Mouse (Mus musculus): ENCODE measurements at regions not wholly inside any gene's neighbourhood (a gene's known extent, or its start where the extent isn't known, plus 50 kb on each side); places are given as distances from the start of the nearest gene placed in this dataset.

- Histone ChIP-seq H3K36me3 (ENCODE audit: control insufficient read depth, insufficient read depth, low read length) (no peaks in the 10 kb centered on the region), H3K27ac (replicated peaks; ENCODE audit: low read depth, low read length) (no peak overlapping the region), H3K4me3 (ENCODE audit: low read depth, low read length) (no peak overlapping the region), H3K4me1 (ENCODE audit: control insufficient read depth, insufficient read depth, low read length) (no peaks in the 10 kb centered on the region), H3K27me3 (ENCODE audit: control insufficient read depth, insufficient read depth, low read length) (no peaks in the 10 kb centered on the region), H3K4me2 (ENCODE audit: low read depth, severe bottlenecking) (no peak overlapping the region), H3K9ac (ENCODE audit: low read length) (no peak overlapping the region), H3K9me3 (ENCODE audit: control insufficient read depth, low read length) (no peaks in the 10 kb centered on the region)
- ATAC-seq (ENCODE audit: insufficient number of reproducible peaks, low FRiP score, low TSS enrichment, low read depth) (no peak), DNase-seq (ENCODE audit: low spot score) (no peak)
- 84% methylated on average over 8 of the region's 8 CpGs for WGBS
Measured at GRCm38 (mm10) chr14:96990542-96991162, 471.8 kb upstream of the Klhl1 start.

GRCm38 (mm10) chr14:96963074-96963447 lies 444.2 kb upstream of the Klhl1 start:
- Histone ChIP-seq H3K27ac (replicated peaks; ENCODE audit: low read depth, low read length) (no peak overlapping the region), H3K36me3 (ENCODE audit: control insufficient read depth, insufficient read depth, low read length) (no peaks in the 10 kb centered on the region), H3K27me3 (ENCODE audit: control insufficient read depth, insufficient read depth, low read length) (no peaks in the 10 kb centered on the region), H3K9ac (ENCODE audit: low read length) (no peak overlapping the region), H3K4me3 (ENCODE audit: low read depth, low read length) (no peak overlapping the region), H3K4me1 (ENCODE audit: control insufficient read depth, insufficient read depth, low read length) (no peaks in the 10 kb centered on the region), H3K4me2 (ENCODE audit: low read depth, severe bottlenecking) (no peak overlapping the region), H3K9me3 (ENCODE audit: control insufficient read depth, low read length) (no peaks in the 10 kb centered on the region)
- DNase-seq (ENCODE audit: low spot score) (no peak), ATAC-seq (ENCODE audit: insufficient number of reproducible peaks, low FRiP score, low TSS enrichment, low read depth) (no peak)
- WGBS, result 85% methylated on average over 5 of the region's 5 CpGs

- H3K4me1 ChIP-seq (ENCODE audit: control insufficient read depth, insufficient read depth, low read length), result no peaks in the 10 kb centered on the region
- 47% methylated on average over 8 of the region's 8 CpGs for WGBS
- no peak overlapping the region for H3K9ac ChIP-seq (ENCODE audit: low read length)
- H3K27me3 ChIP-seq (ENCODE audit: control insufficient read depth, insufficient read depth, low read length), result no peaks in the 10 kb centered on the region
- H3K9me3 ChIP-seq (ENCODE audit: control insufficient read depth, low read length), result no peaks in the 10 kb centered on the region
- no peak overlapping the region; the same call in 1 of the 2 replicates for H3K4me2 ChIP-seq (ENCODE audit: low read depth, severe bottlenecking)
- peak; percentile 24 for DNase-seq (ENCODE audit: low spot score)
- ATAC-seq (ENCODE audit: insufficient number of reproducible peaks, low FRiP score, low TSS enrichment, low read depth), result no peak
- H3K27ac ChIP-seq (replicated peaks; ENCODE audit: low read depth, low read length), result no peak overlapping the region
- no peaks in the 10 kb centered on the region for H3K36me3 ChIP-seq (ENCODE audit: control insufficient read depth, insufficient read depth, low read length)
- no peak overlapping the region for H3K4me3 ChIP-seq (ENCODE audit: low read depth, low read length)
Measured at GRCm38 (mm10) chr14:96962426-96963073, 443.6 kb upstream of the Klhl1 start.

- DNase-seq (ENCODE audit: low spot score) (no peak), ATAC-seq (ENCODE audit: insufficient number of reproducible peaks, low FRiP score, low TSS enrichment, low read depth) (no peak)
- H3K4me3 ChIP-seq (ENCODE audit: low read depth, low read length), result no peak overlapping the region
- no peak overlapping the region for H3K4me2 ChIP-seq (ENCODE audit: low read depth, severe bottlenecking)
- H3K27ac ChIP-seq (replicated peaks; ENCODE audit: low read depth, low read length), result no peak overlapping the region
- no peaks in the 10 kb centered on the region for H3K9me3 ChIP-seq (ENCODE audit: control insufficient read depth, low read length)
- WGBS, result 87% methylated on average over 4 of the region's 4 CpGs
- no peak overlapping the region for H3K9ac ChIP-seq (ENCODE audit: low read length)
- no peaks in the 10 kb centered on the region for H3K4me1 ChIP-seq (ENCODE audit: control insufficient read depth, insufficient read depth, low read length)
- H3K36me3 ChIP-seq (ENCODE audit: control insufficient read depth, insufficient read depth, low read length), result no peaks in the 10 kb centered on the region
- no peaks in the 10 kb centered on the region for H3K27me3 ChIP-seq (ENCODE audit: control insufficient read depth, insufficient read depth, low read length)
Measured at GRCm38 (mm10) chr14:96956115-96956514, 437.2 kb upstream of the Klhl1 start.

GRCm38 (mm10) chr14:96954462-96954861 lies 435.6 kb upstream of the Klhl1 start:
- H3K9me3 ChIP-seq (ENCODE audit: control insufficient read depth, low read length), result no peaks in the 10 kb centered on the region
- H3K4me1 ChIP-seq (ENCODE audit: control insufficient read depth, insufficient read depth, low read length), result no peaks in the 10 kb centered on the region
- H3K27ac ChIP-seq (replicated peaks; ENCODE audit: low read depth, low read length), result no peak overlapping the region
- H3K36me3 ChIP-seq (ENCODE audit: control insufficient read depth, insufficient read depth, low read length), result no peaks in the 10 kb centered on the region
- no peak overlapping the region for H3K4me3 ChIP-seq (ENCODE audit: low read depth, low read length)
- DNase-seq (ENCODE audit: low spot score) (no peak), ATAC-seq (ENCODE audit: insufficient number of reproducible peaks, low FRiP score, low TSS enrichment, low read depth) (no peak)
- H3K27me3 ChIP-seq (ENCODE audit: control insufficient read depth, insufficient read depth, low read length), result no peaks in the 10 kb centered on the region
- no peak overlapping the region for H3K4me2 ChIP-seq (ENCODE audit: low read depth, severe bottlenecking)
- no peak overlapping the region for H3K9ac ChIP-seq (ENCODE audit: low read length)

- Histone ChIP-seq H3K4me3 (ENCODE audit: low read depth, low read length) (no peak overlapping the region), H3K27ac (replicated peaks; ENCODE audit: low read depth, low read length) (no peak overlapping the region), H3K4me2 (ENCODE audit: low read depth, severe bottlenecking) (no peak overlapping the region), H3K27me3 (ENCODE audit: control insufficient read depth, insufficient read depth, low read length) (no peaks in the 10 kb centered on the region), H3K36me3 (ENCODE audit: control insufficient read depth, insufficient read depth, low read length) (no peaks in the 10 kb centered on the region), H3K9me3 (ENCODE audit: control insufficient read depth, low read length) (no peaks in the 10 kb centered on the region), H3K9ac (ENCODE audit: low read length) (no peak overlapping the region), H3K4me1 (ENCODE audit: control insufficient read depth, insufficient read depth, low read length) (no peaks in the 10 kb centered on the region)
- ATAC-seq (ENCODE audit: insufficient number of reproducible peaks, low FRiP score, low TSS enrichment, low read depth) (no peak), DNase-seq (ENCODE audit: low spot score) (no peak)
- 10% methylated on average over 2 of the region's 2 CpGs for WGBS
Measured at GRCm38 (mm10) chr14:96908737-96909136, 389.8 kb upstream of the Klhl1 start.

- ATAC-seq (ENCODE audit: insufficient number of reproducible peaks, low FRiP score, low TSS enrichment, low read depth) (no peak), DNase-seq (ENCODE audit: low spot score) (no peak)
- Histone ChIP-seq H3K27me3 (ENCODE audit: control insufficient read depth, insufficient read depth, low read length) (no peaks in the 10 kb centered on the region), H3K4me3 (ENCODE audit: low read depth, low read length) (no peak overlapping the region), H3K27ac (replicated peaks; ENCODE audit: low read depth, low read length) (no peak overlapping the region), H3K4me2 (ENCODE audit: low read depth, severe bottlenecking) (no peak overlapping the region), H3K9me3 (ENCODE audit: control insufficient read depth, low read length) (no peaks in the 10 kb centered on the region), H3K9ac (ENCODE audit: low read length) (no peak overlapping the region), H3K4me1 (ENCODE audit: control insufficient read depth, insufficient read depth, low read length) (no peaks in the 10 kb centered on the region), H3K36me3 (ENCODE audit: control insufficient read depth, insufficient read depth, low read length) (no peaks in the 10 kb centered on the region)
- 92% methylated on average over 3 of the region's 3 CpGs for WGBS
Measured at GRCm38 (mm10) chr14:96879701-96880100, 360.8 kb upstream of the Klhl1 start.

- ATAC-seq (ENCODE audit: insufficient number of reproducible peaks, low FRiP score, low TSS enrichment, low read depth) (no peak), DNase-seq (ENCODE audit: low spot score) (no peak)
- no peaks in the 10 kb centered on the region for H3K4me1 ChIP-seq (ENCODE audit: control insufficient read depth, insufficient read depth, low read length)
- H3K27ac ChIP-seq (replicated peaks; ENCODE audit: low read depth, low read length), result no peak overlapping the region
- no peaks in the 10 kb centered on the region for H3K9me3 ChIP-seq (ENCODE audit: control insufficient read depth, low read length)
- 84% methylated on average over 4 of the region's 4 CpGs for WGBS
- H3K4me3 ChIP-seq (ENCODE audit: low read depth, low read length), result no peak overlapping the region
- H3K27me3 ChIP-seq (ENCODE audit: control insufficient read depth, insufficient read depth, low read length), result no peaks in the 10 kb centered on the region
- H3K9ac ChIP-seq (ENCODE audit: low read length), result no peak overlapping the region
- H3K36me3 ChIP-seq (ENCODE audit: control insufficient read depth, insufficient read depth, low read length), result no peaks in the 10 kb centered on the region
- H3K4me2 ChIP-seq (ENCODE audit: low read depth, severe bottlenecking), result no peak overlapping the region
Measured at GRCm38 (mm10) chr14:96871969-96872368, 353.1 kb upstream of the Klhl1 start.

- H3K27ac ChIP-seq (replicated peaks; ENCODE audit: low read depth, low read length), result no peak overlapping the region
- WGBS, result 91% methylated on average over 2 of the region's 2 CpGs
- ATAC-seq (ENCODE audit: insufficient number of reproducible peaks, low FRiP score, low TSS enrichment, low read depth), result no peak
Measured at GRCm38 (mm10) chr14:96838910-96839309, 320.0 kb upstream of the Klhl1 start.

More at GRCm38 (mm10) chr14:96838910-96839309, 320.0 kb upstream of the Klhl1 start:
- H3K9ac ChIP-seq (ENCODE audit: low read length), result no peak overlapping the region
- H3K4me2 ChIP-seq (ENCODE audit: low read depth, severe bottlenecking), result no peak overlapping the region
- no peaks in the 10 kb centered on the region for H3K4me1 ChIP-seq (ENCODE audit: control insufficient read depth, insufficient read depth, low read length)
- DNase-seq (ENCODE audit: low spot score), result no peak
- no peak overlapping the region for H3K4me3 ChIP-seq (ENCODE audit: low read depth, low read length)
- no peaks in the 10 kb centered on the region for H3K9me3 ChIP-seq (ENCODE audit: control insufficient read depth, low read length)
- no peaks in the 10 kb centered on the region for H3K36me3 ChIP-seq (ENCODE audit: control insufficient read depth, insufficient read depth, low read length)
- no peaks in the 10 kb centered on the region for H3K27me3 ChIP-seq (ENCODE audit: control insufficient read depth, insufficient read depth, low read length)

Measured in limb, embryonic 11.5 days (tissue).